Mouse (Mus musculus): ENCODE data around the gene Fam19a4. TPM values are rescaled to one million over a fixed set of nuclear protein-coding genes. Genes with fewer than 3 reads are reported as not detected.
A peak's percentile ranks its signal among the peaks of the same experiment; 100 is the strongest.

The Fam19a4 gene
- polyA plus RNA-seq, 1 experiment: not detected

DNA sequence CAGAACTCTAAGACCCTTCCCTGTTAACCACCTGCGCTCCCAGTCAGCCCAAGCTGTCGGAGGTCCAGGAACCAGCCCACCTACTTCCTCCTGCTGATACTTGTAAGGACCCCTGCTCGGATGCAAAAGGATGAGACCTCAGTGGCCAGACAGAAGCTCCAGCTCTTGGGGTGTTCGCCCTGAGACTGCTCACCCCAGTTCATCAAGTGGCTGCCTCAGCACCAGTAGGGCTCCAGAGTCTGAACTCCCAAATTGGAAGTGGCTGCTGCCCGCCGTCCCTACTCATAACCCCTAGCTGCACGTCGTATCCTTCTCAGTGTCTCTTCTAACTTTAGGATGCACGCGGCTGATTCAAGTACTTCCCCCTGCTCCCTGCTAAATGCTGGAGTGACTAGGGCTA is 614 bp downstream of the Fam19a4 start:
- H3K79me2 ChIP-seq (ENCODE audit: control insufficient read depth, insufficient read depth): no peaks in the 10 kb centered on the region
- H3K4me3 ChIP-seq: no peak overlapping the region
- H3K36me3 ChIP-seq (ENCODE audit: control insufficient read depth, insufficient read depth): no peaks in the 10 kb centered on the region
- H3ac ChIP-seq (ENCODE audit: control insufficient read depth, insufficient read length): no peak overlapping the region
- no peak for TF ChIP-seq E2F4 (IDR thresholded peaks at IDR 0.05; ENCODE audit: insufficient read depth)
- no peak for TF ChIP-seq CEBPB (IDR thresholded peaks at IDR 0.05; ENCODE audit: insufficient read depth, poor library complexity, severe bottlenecking)
- no peak for TF ChIP-seq TCF3 (IDR thresholded peaks at IDR 0.05; ENCODE audit: insufficient read length, low read depth)
- TF ChIP-seq POLR2A (IDR thresholded peaks at IDR 0.05; ENCODE audit: insufficient read length, low read depth): no peak
- no peak for TF ChIP-seq TCF12 (IDR thresholded peaks at IDR 0.05; ENCODE audit: insufficient read depth, poor library complexity, severe bottlenecking)
- TF ChIP-seq USF1 (IDR thresholded peaks at IDR 0.05; ENCODE audit: low read depth): no peak
- TF ChIP-seq REST (IDR thresholded peaks at IDR 0.05; ENCODE audit: insufficient read depth, insufficient read length): no peak
- TF ChIP-seq POLR2AphosphoS2 (IDR thresholded peaks at IDR 0.05; ENCODE audit: insufficient read length, low read depth): no peak
- TF ChIP-seq SRF (IDR thresholded peaks at IDR 0.05; ENCODE audit: control insufficient read depth, insufficient read length, low read depth): no peak
- TF ChIP-seq MYOG (IDR thresholded peaks at IDR 0.05; ENCODE audit: control insufficient read depth in 1 of 3, insufficient read depth in 1 of 3, insufficient read length in 2 of 3, low read depth in 2 of 3): no peak
- TF ChIP-seq MAX (IDR thresholded peaks at IDR 0.05; ENCODE audit: low read depth): no peak
- no peak for TF ChIP-seq MYOD1 (IDR thresholded peaks at IDR 0.05; ENCODE audit: control insufficient read depth in 1 of 3, insufficient read length in 2 of 3, low read depth in 2 of 3)
- H3K4me2 ChIP-seq (ENCODE audit: low read depth): no peak overlapping the region
- H3K27me3 ChIP-seq (ENCODE audit: control insufficient read depth, insufficient read depth, insufficient read length): peaks cover 27% of the 10 kb centered on the region

DNA sequence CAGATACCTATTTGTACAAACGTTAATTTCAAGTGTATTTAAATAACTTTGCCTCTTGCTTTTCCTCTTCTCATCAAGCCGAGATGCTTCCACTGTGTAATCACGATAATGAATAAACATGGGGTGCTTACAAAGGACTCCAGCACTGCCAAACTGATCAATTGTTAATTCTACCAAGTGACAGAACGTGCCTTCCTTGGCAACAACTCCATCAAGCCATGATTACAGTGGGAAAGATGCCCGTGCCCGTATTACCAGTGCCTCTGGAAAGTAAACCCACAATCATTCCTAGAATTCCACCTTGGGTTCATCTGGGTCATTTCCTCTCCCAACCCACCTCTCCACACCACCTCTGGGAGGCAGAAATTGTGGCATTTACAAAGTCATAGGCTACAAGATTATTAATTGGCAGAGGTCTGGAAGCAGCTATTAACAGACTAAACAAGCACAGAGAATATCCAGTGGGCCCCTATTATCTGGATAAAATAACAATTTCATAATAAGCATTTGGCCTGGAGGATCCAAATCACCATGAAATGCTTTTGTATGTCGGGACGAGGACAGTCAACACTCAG is 7.9 kb downstream of the Fam19a4 start:
- Histone ChIP-seq H3K79me2 (ENCODE audit: control insufficient read depth, insufficient read depth) (no peaks in the 10 kb centered on the region), H3K4me3 (no peak overlapping the region), H3ac (ENCODE audit: control insufficient read depth, insufficient read length) (no peak overlapping the region), H3K27me3 (ENCODE audit: control insufficient read depth, insufficient read depth, insufficient read length) (peaks cover 15% of the 10 kb centered on the region), H3K36me3 (ENCODE audit: control insufficient read depth, insufficient read depth) (no peaks in the 10 kb centered on the region), H3K4me2 (ENCODE audit: low read depth) (no peak overlapping the region)
- TF ChIP-seq E2F4 (IDR thresholded peaks at IDR 0.05; ENCODE audit: insufficient read depth): no peak
- TF ChIP-seq TCF12 (IDR thresholded peaks at IDR 0.05; ENCODE audit: insufficient read depth, poor library complexity, severe bottlenecking): no peak
- TF ChIP-seq USF1 (IDR thresholded peaks at IDR 0.05; ENCODE audit: low read depth): no peak
- TF ChIP-seq POLR2A (IDR thresholded peaks at IDR 0.05; ENCODE audit: insufficient read length, low read depth): no peak

DNA sequence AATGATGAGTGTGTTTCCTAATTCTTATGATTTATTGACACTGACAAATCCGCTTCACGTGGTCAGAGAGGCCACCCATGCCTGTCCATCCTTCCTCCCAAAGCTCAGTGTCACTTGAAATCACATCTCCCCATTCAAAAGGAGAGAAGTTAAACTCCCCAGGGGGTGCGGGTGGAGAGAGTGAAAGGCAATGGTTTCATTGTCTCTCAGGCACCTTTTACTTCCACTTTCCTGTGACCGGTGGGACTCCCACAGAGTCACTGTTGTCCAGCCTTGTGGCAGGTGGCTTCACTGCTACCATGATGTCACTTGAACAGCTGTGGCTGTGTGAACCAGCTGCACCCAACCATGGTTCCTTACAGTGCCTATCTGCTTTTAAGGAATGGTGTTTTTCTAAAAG is 11.8 kb downstream of the Fam19a4 start:
- Histone ChIP-seq H3K27me3 (ENCODE audit: control insufficient read depth, insufficient read depth, insufficient read length) (peaks cover 8% of the 10 kb centered on the region), H3K79me2 (ENCODE audit: control insufficient read depth, insufficient read depth) (no peaks in the 10 kb centered on the region), H3K4me3 (no peak overlapping the region), H3K4me2 (ENCODE audit: low read depth) (no peak overlapping the region), H3ac (ENCODE audit: control insufficient read depth, insufficient read length) (no peak overlapping the region), H3K36me3 (ENCODE audit: control insufficient read depth, insufficient read depth) (no peaks in the 10 kb centered on the region)
- peak in 1 of 3 experiments; percentile 24 for TF ChIP-seq MYOG (IDR thresholded peaks at IDR 0.05; ENCODE audit: control insufficient read depth in 1 of 3, insufficient read depth in 1 of 3, insufficient read length in 2 of 3, low read depth in 2 of 3)
- TF ChIP-seq MYOD1 (IDR thresholded peaks at IDR 0.05; ENCODE audit: control insufficient read depth in 1 of 3, insufficient read length in 2 of 3, low read depth in 2 of 3): peak in 1 of 3 experiments; percentile 36
- no peak for TF ChIP-seq USF1 (IDR thresholded peaks at IDR 0.05; ENCODE audit: low read depth)

DNA sequence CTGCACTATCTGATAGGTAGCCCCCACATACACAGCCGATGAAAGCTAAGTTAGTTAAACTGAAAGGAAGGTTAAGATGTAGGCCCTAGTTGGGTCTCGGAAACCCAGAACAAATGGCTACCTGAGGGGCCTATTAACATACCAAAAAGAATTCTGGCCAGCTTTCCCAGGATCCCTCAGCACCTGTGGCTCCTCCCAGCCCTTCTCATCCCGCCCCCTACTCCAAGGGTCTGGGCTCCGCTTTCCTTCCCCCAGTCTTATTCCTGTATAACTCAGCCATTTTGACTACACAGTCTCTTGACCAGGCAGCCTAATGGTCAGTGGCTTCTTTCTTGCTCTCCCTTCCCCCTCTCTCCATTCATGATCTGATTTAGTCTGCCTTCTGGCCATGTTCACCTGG is 13.7 kb downstream of the Fam19a4 start:
- Histone ChIP-seq H3K4me3 (no peak overlapping the region), H3K4me2 (ENCODE audit: low read depth) (no peak overlapping the region), H3ac (ENCODE audit: control insufficient read depth, insufficient read length) (no peak overlapping the region), H3K36me3 (ENCODE audit: control insufficient read depth, insufficient read depth) (no peaks in the 10 kb centered on the region), H3K27me3 (ENCODE audit: control insufficient read depth, insufficient read depth, insufficient read length) (peaks cover 11% of the 10 kb centered on the region), H3K79me2 (ENCODE audit: control insufficient read depth, insufficient read depth) (no peaks in the 10 kb centered on the region)
- TF ChIP-seq SRF (IDR thresholded peaks at IDR 0.05; ENCODE audit: control insufficient read depth, insufficient read length, low read depth) (no peak), CEBPB (IDR thresholded peaks at IDR 0.05; ENCODE audit: insufficient read depth, poor library complexity, severe bottlenecking) (no peak), POLR2AphosphoS2 (IDR thresholded peaks at IDR 0.05; ENCODE audit: insufficient read length, low read depth) (no peak), REST (IDR thresholded peaks at IDR 0.05; ENCODE audit: insufficient read depth, insufficient read length) (no peak), TCF12 (IDR thresholded peaks at IDR 0.05; ENCODE audit: insufficient read depth, poor library complexity, severe bottlenecking) (no peak), E2F4 (IDR thresholded peaks at IDR 0.05; ENCODE audit: insufficient read depth) (no peak), POLR2A (IDR thresholded peaks at IDR 0.05; ENCODE audit: insufficient read length, low read depth) (no peak), TCF3 (IDR thresholded peaks at IDR 0.05; ENCODE audit: insufficient read length, low read depth) (no peak), MAX (IDR thresholded peaks at IDR 0.05; ENCODE audit: low read depth) (no peak), MYOD1 (IDR thresholded peaks at IDR 0.05; ENCODE audit: control insufficient read depth in 1 of 3, insufficient read length in 2 of 3, low read depth in 2 of 3) (no peak), USF1 (IDR thresholded peaks at IDR 0.05; ENCODE audit: low read depth) (no peak), MYOG (IDR thresholded peaks at IDR 0.05; ENCODE audit: control insufficient read depth in 1 of 3, insufficient read depth in 1 of 3, insufficient read length in 2 of 3, low read depth in 2 of 3) (no peak)

DNA sequence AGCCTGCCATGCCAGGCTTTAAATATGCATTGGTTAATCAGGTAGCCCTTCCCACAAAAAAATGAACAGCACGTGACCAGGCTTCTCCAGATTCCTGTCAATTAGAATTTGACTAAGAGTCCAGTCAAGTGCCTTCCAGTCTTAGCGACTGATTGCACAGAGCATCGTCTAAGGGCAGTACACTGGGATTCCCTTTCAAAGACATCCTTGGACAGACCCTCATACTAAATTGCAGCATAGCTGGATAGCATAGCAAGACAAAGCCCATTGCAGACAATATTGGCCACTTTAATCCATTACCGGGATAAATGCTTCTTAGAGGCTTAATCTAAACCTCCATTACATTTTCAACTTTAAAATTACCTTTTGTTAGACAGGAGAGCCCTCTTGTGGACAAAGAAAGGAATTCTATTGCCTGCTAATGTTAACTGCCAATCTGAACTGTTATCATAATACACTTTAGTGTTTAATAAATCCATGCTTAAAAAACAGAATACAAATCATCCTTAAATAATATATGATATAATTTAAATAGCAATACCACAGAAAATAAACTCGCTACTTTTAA is 33.0 kb downstream of the Fam19a4 start:
- H3K4me2 ChIP-seq (ENCODE audit: low read depth): no peak overlapping the region
- no peaks in the 10 kb centered on the region for H3K79me2 ChIP-seq (ENCODE audit: control insufficient read depth, insufficient read depth)
- no peak for TF ChIP-seq TCF3 (IDR thresholded peaks at IDR 0.05; ENCODE audit: insufficient read length, low read depth)
- TF ChIP-seq MYOG (IDR thresholded peaks at IDR 0.05; ENCODE audit: control insufficient read depth in 1 of 3, insufficient read depth in 1 of 3, insufficient read length in 2 of 3, low read depth in 2 of 3): no peak
- no peak for TF ChIP-seq POLR2A (IDR thresholded peaks at IDR 0.05; ENCODE audit: insufficient read length, low read depth)
- no peak for TF ChIP-seq E2F4 (IDR thresholded peaks at IDR 0.05; ENCODE audit: insufficient read depth)
- no peak for TF ChIP-seq SRF (IDR thresholded peaks at IDR 0.05; ENCODE audit: control insufficient read depth, insufficient read length, low read depth)
- TF ChIP-seq MAX (IDR thresholded peaks at IDR 0.05; ENCODE audit: low read depth): no peak
- no peak for TF ChIP-seq REST (IDR thresholded peaks at IDR 0.05; ENCODE audit: insufficient read depth, insufficient read length)
- TF ChIP-seq TCF12 (IDR thresholded peaks at IDR 0.05; ENCODE audit: insufficient read depth, poor library complexity, severe bottlenecking): no peak
- TF ChIP-seq POLR2AphosphoS2 (IDR thresholded peaks at IDR 0.05; ENCODE audit: insufficient read length, low read depth): no peak
- no peak for TF ChIP-seq USF1 (IDR thresholded peaks at IDR 0.05; ENCODE audit: low read depth)
- no peaks in the 10 kb centered on the region for H3K36me3 ChIP-seq (ENCODE audit: control insufficient read depth, insufficient read depth)
- peaks cover 32% of the 10 kb centered on the region for H3K27me3 ChIP-seq (ENCODE audit: control insufficient read depth, insufficient read depth, insufficient read length)
- no peak overlapping the region for H3ac ChIP-seq (ENCODE audit: control insufficient read depth, insufficient read length)
- no peak overlapping the region for H3K4me3 ChIP-seq

Data from myocyte (in vitro differentiated cells).